ENCODE assay signal across 27 mouse cellular contexts in genomic region chr16:87437096-87437495, GRCm38 (mm10). TPM values are rescaled to one million over a fixed set of nuclear protein-coding genes. Genes with fewer than 3 reads are reported as not detected.
DNase-seq lines count a peak whose midpoint lies in the region; ATAC-seq and TF ChIP-seq lines count a peak whose summit lies in the region.
"Had no signal": no experiment of that assay in that cellular context is flagged by ENCODE, and none has a peak within 500 bp of the region (broad histone marks: within the 10 kb centered on the region; RNA-seq: fewer than 3 reads in every experiment).

No protein-coding gene starts in this region.

- H3K27me3 ChIP-seq in heart, embryonic 10.5 days (ENCODE audit: insufficient read depth, poor library complexity, severe bottlenecking): no peaks in the 10 kb centered on the region
- no peaks in the 10 kb centered on the region for H3K27me3 ChIP-seq in heart, adult 2 months (ENCODE audit: control insufficient read depth, insufficient read depth, low read length)
- H3K27me3 ChIP-seq in E14TG2a.4 (ENCODE audit: insufficient read depth, low read length) (no peaks in the 10 kb centered on the region), ES-Bruce4 (ENCODE audit: control insufficient read depth, insufficient read depth, low read length, poor library complexity, severe bottlenecking) (no peaks in the 10 kb centered on the region)
- H3K27me3 ChIP-seq in forebrain, postnatal 0 days (ENCODE audit: insufficient read depth, low read length): no peaks in the 10 kb centered on the region
- H3K27me3 ChIP-seq: embryonic facial prominence, embryonic 13.5 days; embryonic facial prominence, embryonic 15.5 days; forebrain, embryonic 12.5 days; Patski had no signal

- TF ChIP-seq EP300 in heart, adult 2 months (IDR thresholded peaks at IDR 0.05; ENCODE audit: insufficient read depth, low read depth, low read length): no peak
- no peak for TF ChIP-seq EP300 in ES-Bruce4 (IDR thresholded peaks at IDR 0.05; ENCODE audit: insufficient read depth, low read depth, low read length)

- H3K27ac ChIP-seq in heart, embryonic 10.5 days: no peak overlapping the region
- no peak overlapping the region for H3K27ac ChIP-seq in heart, adult 2 months
- no peak overlapping the region for H3K27ac ChIP-seq in ES-Bruce4 (ENCODE audit: insufficient read depth, low read length)
- no peak overlapping the region for H3K27ac ChIP-seq in forebrain, postnatal 0 days (ENCODE audit: low read depth, low read length)
- H3K27ac ChIP-seq: embryonic facial prominence, embryonic 13.5 days; embryonic facial prominence, embryonic 15.5 days; forebrain, embryonic 10.5 days; forebrain, embryonic 12.5 days had no signal

- H3K79me2 ChIP-seq in heart, adult 2 months (replicated peaks; ENCODE audit: control insufficient read depth, insufficient read depth, low read length): no peaks in the 10 kb centered on the region

- DNase-seq in heart, embryonic 10.5 days (ENCODE audit: low spot score): peak; percentile 19
- no peak for DNase-seq in heart, adult 2 months
- DNase-seq in R1 (ENCODE audit: low read depth, low spot score): peak; percentile 46
- DNase-seq in forebrain, postnatal 0 days: no peak
- DNase-seq in ovary, adult 18-20 months (ENCODE audit: low spot score): no peak
- no peak for DNase-seq in adrenal gland, postnatal 36 days
- DNase-seq: adrenal gland, adult 8-10 months; adrenal gland, postnatal 14 days; cerebellum, adult 11 months; cerebellum, adult 18-20 months; cerebellum, adult 8-10 months; cerebellum, adult 9-11 months; cerebellum, postnatal 14 days; cerebellum, postnatal 36 days; embryo, embryonic 11 days had no signal

- no peak for TF ChIP-seq POLR2A in heart, adult 2 months (IDR thresholded peaks at IDR 0.05; ENCODE audit: insufficient read depth, low read depth, low read length)
- no peak for TF ChIP-seq POLR2A in ES-Bruce4 (IDR thresholded peaks at IDR 0.05; ENCODE audit: insufficient read depth, low read length)

- 95% methylated on average over 21 of the region's 21 CpGs for WGBS in heart, embryonic 10.5 days
- WGBS in heart, adult 2 months: 92% methylated on average over 21 of the region's 21 CpGs
- 90% methylated on average over 21 of the region's 21 CpGs for WGBS in forebrain, postnatal 0 days

- peaks cover 14% of the 10 kb centered on the region; the same call in 1 of the 2 replicates for H3K36me3 ChIP-seq in heart, embryonic 10.5 days
- H3K36me3 ChIP-seq in heart, adult 2 months (ENCODE audit: control insufficient read depth, insufficient read depth, low read length): no peaks in the 10 kb centered on the region
- no peaks in the 10 kb centered on the region for H3K36me3 ChIP-seq in E14TG2a.4 (ENCODE audit: insufficient read depth, low read length)
- no peaks in the 10 kb centered on the region for H3K36me3 ChIP-seq in ES-Bruce4 (ENCODE audit: control insufficient read depth, insufficient read depth, low read length, poor library complexity, severe bottlenecking)
- H3K36me3 ChIP-seq in forebrain, postnatal 0 days (ENCODE audit: insufficient read depth): no peaks in the 10 kb centered on the region
- H3K36me3 ChIP-seq: embryonic facial prominence, embryonic 13.5 days; embryonic facial prominence, embryonic 15.5 days; forebrain, embryonic 10.5 days; forebrain, embryonic 12.5 days had no signal

- no peak overlapping the region for H3K4me3 ChIP-seq in heart, embryonic 10.5 days
- no peak overlapping the region for H3K4me3 ChIP-seq in heart, adult 2 months
- H3K4me3 ChIP-seq in E14TG2a.4 (replicated peaks; ENCODE audit: low read length) (peak overlapping the region; percentile 72), ES-Bruce4 (ENCODE audit: low read depth, low read length) (peak overlapping the region; percentile 36)
- no peak overlapping the region for H3K4me3 ChIP-seq in forebrain, postnatal 0 days (ENCODE audit: low read depth, low read length)
- H3K4me3 ChIP-seq: embryonic facial prominence, embryonic 13.5 days; embryonic facial prominence, embryonic 15.5 days; erythroblast, embryonic 14.5 days; forebrain, embryonic 10.5 days; forebrain, embryonic 12.5 days had no signal

- H3K4me1 ChIP-seq in heart, embryonic 10.5 days: peaks cover 11% of the 10 kb centered on the region
- peaks cover 5% of the 10 kb centered on the region; the same call in 1 of the 2 replicates for H3K4me1 ChIP-seq in heart, adult 2 months (ENCODE audit: control insufficient read depth, insufficient read depth, low read length)
- H3K4me1 ChIP-seq in E14TG2a.4 (replicated peaks; ENCODE audit: low read depth, low read length) (peaks cover 65% of the 10 kb centered on the region), ES-Bruce4 (ENCODE audit: control insufficient read depth, insufficient read depth, low read length) (no peaks in the 10 kb centered on the region)
- peaks cover 7% of the 10 kb centered on the region; the same call in 1 of the 2 replicates for H3K4me1 ChIP-seq in forebrain, postnatal 0 days (ENCODE audit: insufficient read depth)

- intact Hi-C loops in heart, adult 2 months (cut with DNase I): no loop called here

- no peak overlapping the region for H3K9ac ChIP-seq in heart, adult 2 months (ENCODE audit: low read depth, low read length)
- H3K9ac ChIP-seq in ES-Bruce4 (ENCODE audit: low read depth, poor library complexity, severe bottlenecking): no peak overlapping the region
- H3K9ac ChIP-seq in forebrain, postnatal 0 days: no peak overlapping the region
- H3K9ac ChIP-seq: embryonic facial prominence, embryonic 13.5 days; embryonic facial prominence, embryonic 15.5 days; forebrain, embryonic 12.5 days had no signal

- ATAC-seq in forebrain, postnatal 0 days: no peak
- ATAC-seq: activated CD4-positive, CD25-positive, alpha-beta regulatory T cell, adult 4 months; forebrain, embryonic 14.5 days; forebrain, embryonic 16.5 days; Patski had no signal

- no peak for TF ChIP-seq CTCF in heart, adult 2 months (IDR thresholded peaks at IDR 0.05)
- no peak for TF ChIP-seq CTCF in E14TG2a.4 (conservative IDR thresholded peaks at IDR 0.05; ENCODE audit: low read length)
- no peak for TF ChIP-seq CTCF in ES-Bruce4 (IDR thresholded peaks at IDR 0.05; ENCODE audit: low read depth, low read length)
- TF ChIP-seq CTCF in forebrain, postnatal 0 days (IDR thresholded peaks at IDR 0.05; ENCODE audit: low read depth): no peak

- H3K9me3 ChIP-seq in heart, embryonic 10.5 days: no peaks in the 10 kb centered on the region
- H3K9me3 ChIP-seq in E14TG2a.4 (ENCODE audit: low read length) (no peaks in the 10 kb centered on the region), ES-Bruce4 (replicated peaks; ENCODE audit: control insufficient read depth, insufficient read depth, low read length, poor library complexity, severe bottlenecking) (no peaks in the 10 kb centered on the region)
- H3K9me3 ChIP-seq in forebrain, postnatal 0 days (ENCODE audit: low read length): no peaks in the 10 kb centered on the region
- H3K9me3 ChIP-seq: embryonic facial prominence, embryonic 13.5 days; embryonic facial prominence, embryonic 15.5 days; forebrain, embryonic 10.5 days; forebrain, embryonic 12.5 days; G1E had no signal

- no peak overlapping the region for H3K4me2 ChIP-seq in forebrain, postnatal 0 days (ENCODE audit: low read depth)
- H3K4me2 ChIP-seq: embryonic facial prominence, embryonic 13.5 days; embryonic facial prominence, embryonic 15.5 days; forebrain, embryonic 12.5 days had no signal

RNA-seq across cellular contexts. Expression of gene Rwdd2b, which starts 3.3 kb away (rescaled TPM):
- polyA plus RNA-seq in heart, embryonic 10.5 days (2016; fragmentation: Nextera tagmentation; extraction: Ambion mirVana): 11.8 and 13.6 TPM in 2 replicates
- total RNA-seq in heart, adult 2 months (2021): 1 to 10 TPM; 5.1 to 5.6 TPM
- polyA plus RNA-seq in heart, adult 2 months (2012; rRNA removed): 2.5 and 5.0 TPM in 2 replicates
- 4.3 and 6.6 TPM in 2 replicates for polyA plus RNA-seq in ES-Bruce4 (2011; ENCODE audit: insufficient read depth, insufficient read length, low read depth, missing spikeins)
- 8.2 and 11.0 TPM in 2 replicates for total RNA-seq in forebrain, postnatal 0 days (2014; rRNA removed)
- 13.7 and 18.0 TPM in 2 replicates for polyA plus RNA-seq in forebrain, postnatal 0 days (2015; fragmentation: Nextera tagmentation; extraction: Ambion mirVana)
- 1 to 10 TPM; 6.0 to 7.9 TPM for total RNA-seq in adrenal gland, postnatal 36 days (2021)

RNA-seq across cellular contexts. Expression of gene Ltn1, which starts 4.7 kb away (rescaled TPM):
- 24.9 and 28.9 TPM in 2 replicates for polyA plus RNA-seq in heart, embryonic 10.5 days (2016; fragmentation: Nextera tagmentation; extraction: Ambion mirVana)
- total RNA-seq in heart, adult 2 months (2021): 10 to 100 TPM; 18.6 to 20.7 TPM
- polyA plus RNA-seq in heart, adult 2 months (2012; rRNA removed): 3.1 and 7.7 TPM in 2 replicates
- polyA plus RNA-seq in ES-Bruce4 (2011; ENCODE audit: insufficient read depth, insufficient read length, low read depth, missing spikeins): 29.0 and 29.9 TPM in 2 replicates
- 17.5 and 22.1 TPM in 2 replicates for total RNA-seq in forebrain, postnatal 0 days (2014; rRNA removed)
- polyA plus RNA-seq in forebrain, postnatal 0 days (2015; fragmentation: Nextera tagmentation; extraction: Ambion mirVana): 13.0 and 19.1 TPM in 2 replicates
- total RNA-seq in adrenal gland, postnatal 36 days (2021): 10 to 100 TPM; 35.8 to 36.8 TPM

RNA-seq across cellular contexts. Expression of gene Usp16, which starts 17.4 kb away (rescaled TPM):
- 36.2 and 38.6 TPM in 2 replicates for polyA plus RNA-seq in heart, embryonic 10.5 days (2016; fragmentation: Nextera tagmentation; extraction: Ambion mirVana)
- 10 to 100 TPM; 43.2 to 47.2 TPM for total RNA-seq in heart, adult 2 months (2021)
- polyA plus RNA-seq in heart, adult 2 months (2012; rRNA removed): 22.9 and 33.1 TPM in 2 replicates
- polyA plus RNA-seq in ES-Bruce4 (2011; ENCODE audit: insufficient read depth, insufficient read length, low read depth, missing spikeins): 48.6 and 50.4 TPM in 2 replicates
- 51.9 and 66.0 TPM in 2 replicates for total RNA-seq in forebrain, postnatal 0 days (2014; rRNA removed)
- polyA plus RNA-seq in forebrain, postnatal 0 days (2015; fragmentation: Nextera tagmentation; extraction: Ambion mirVana): 42.9 and 46.2 TPM in 2 replicates
- 10 to 100 TPM; 78.0 to 78.3 TPM for total RNA-seq in adrenal gland, postnatal 36 days (2021)

RNA-seq across cellular contexts. Expression of gene Cct8, which starts 58.6 kb away (rescaled TPM):
- polyA plus RNA-seq in heart, embryonic 10.5 days (2016; fragmentation: Nextera tagmentation; extraction: Ambion mirVana): 437 and 566 TPM in 2 replicates
- 100 to 1,000 TPM; 149 to 164 TPM for total RNA-seq in heart, adult 2 months (2021)
- 32.0 and 94.8 TPM in 2 replicates for polyA plus RNA-seq in heart, adult 2 months (2012; rRNA removed)
- polyA plus RNA-seq in ES-Bruce4 (2011; ENCODE audit: insufficient read depth, insufficient read length, low read depth, missing spikeins): 653 and 655 TPM in 2 replicates
- total RNA-seq in forebrain, postnatal 0 days (2014; rRNA removed): 211 and 215 TPM in 2 replicates
- 351 and 371 TPM in 2 replicates for polyA plus RNA-seq in forebrain, postnatal 0 days (2015; fragmentation: Nextera tagmentation; extraction: Ambion mirVana)
- total RNA-seq in adrenal gland, postnatal 36 days (2021): 100 to 1,000 TPM; 202 to 252 TPM

Comparison
In these comparisons a context has a peak if more than half of its experiments do, and no peak if none do; other contexts are left out.
1. DNase-seq: peak in heart, embryonic 10.5 days (single experiment) and R1 (single experiment); none in heart, adult 2 months (0 of 2), forebrain, postnatal 0 days (single experiment), ovary, adult 18-20 months (single experiment) and adrenal gland, postnatal 36 days (0 of 2).
2. H3K4me3 ChIP-seq: peak in E14TG2a.4 (single experiment) and ES-Bruce4 (single experiment); none in heart, embryonic 10.5 days (single experiment), heart, adult 2 months (single experiment) and forebrain, postnatal 0 days (single experiment).